Mouse (Mus musculus): Measurements from ENCODE around the gene Trp53tg5. TPM values are rescaled to one million over a fixed set of nuclear protein-coding genes. Genes with fewer than 3 reads are reported as not detected.

Gene Trp53tg5
- polyA plus RNA-seq, 1 experiment from 2014 or later, result not detected

- Histone ChIP-seq H3K36me3 (ENCODE audit: control insufficient read depth, insufficient read depth, low read length) (no peaks in the 10 kb centered on the region), H3K9ac (ENCODE audit: low read depth, low read length) (no peak overlapping the region), H3K4me2 (replicated peaks; ENCODE audit: low read depth, low read length) (no peak overlapping the region), H3K27me3 (ENCODE audit: control insufficient read depth, insufficient read depth, low read length) (no peaks in the 10 kb centered on the region), H3K27ac (ENCODE audit: low read depth, low read length) (no peak overlapping the region), H3K4me3 (ENCODE audit: low read length) (no peak overlapping the region), H3K9me3 (ENCODE audit: control insufficient read depth, low read length) (no peaks in the 10 kb centered on the region), H3K4me1 (ENCODE audit: control insufficient read depth, insufficient read depth, low read length) (peaks cover 87% of the 10 kb centered on the region)
- ATAC-seq (ENCODE audit: low FRiP score, low TSS enrichment), result no peak
- WGBS, result 15% methylated on average over 3 of the region's 3 CpGs
These were observed 38.8 kb downstream of the Trp53tg5 start for GRCm38 (mm10) chr2:164434681-164435080.

GRCm38 (mm10) chr2:164433278-164433895 is 40.1 kb downstream of the Trp53tg5 start:
- peaks cover 77% of the 10 kb centered on the region for H3K4me1 ChIP-seq (ENCODE audit: control insufficient read depth, insufficient read depth, low read length)
- WGBS, result 66% methylated on average over 9 of the region's 9 CpGs
- 0 out of 2 replicates have a peak, but pooled peaks have one; percentile 6 for ATAC-seq (ENCODE audit: low FRiP score, low TSS enrichment)
- no peaks in the 10 kb centered on the region for H3K9me3 ChIP-seq (ENCODE audit: control insufficient read depth, low read length)
- no peak overlapping the region for H3K9ac ChIP-seq (ENCODE audit: low read depth, low read length)
- H3K27me3 ChIP-seq (ENCODE audit: control insufficient read depth, insufficient read depth, low read length), result no peaks in the 10 kb centered on the region
- H3K4me2 ChIP-seq (replicated peaks; ENCODE audit: low read depth, low read length), result peak overlapping the region; percentile 25; the same call in 1 of the 2 replicates
- H3K4me3 ChIP-seq (ENCODE audit: low read length), result no peak overlapping the region
- H3K27ac ChIP-seq (ENCODE audit: low read depth, low read length), result peak overlapping the region; percentile 80
- peaks cover 10% of the 10 kb centered on the region; the same call in 1 of the 2 replicates for H3K36me3 ChIP-seq (ENCODE audit: control insufficient read depth, insufficient read depth, low read length)

GRCm38 (mm10) chr2:164432541-164433191 is 40.9 kb downstream of the Trp53tg5 start:
- peak overlapping the region; percentile 80 for H3K27ac ChIP-seq (ENCODE audit: low read depth, low read length)
- no peak overlapping the region for H3K4me3 ChIP-seq (ENCODE audit: low read length)
- H3K9me3 ChIP-seq (ENCODE audit: control insufficient read depth, low read length), result no peaks in the 10 kb centered on the region
- peak overlapping the region; percentile 25 for H3K4me2 ChIP-seq (replicated peaks; ENCODE audit: low read depth, low read length)
- H3K9ac ChIP-seq (ENCODE audit: low read depth, low read length), result no peak overlapping the region; the same call in 1 of the 2 replicates
- no peaks in the 10 kb centered on the region for H3K27me3 ChIP-seq (ENCODE audit: control insufficient read depth, insufficient read depth, low read length)
- H3K36me3 ChIP-seq (ENCODE audit: control insufficient read depth, insufficient read depth, low read length), result peaks cover 15% of the 10 kb centered on the region; the same call in 1 of the 2 replicates
- ATAC-seq (ENCODE audit: low FRiP score, low TSS enrichment), result peak; percentile 11
- 16% methylated on average over 22 of the region's 22 CpGs for WGBS
- H3K4me1 ChIP-seq (ENCODE audit: control insufficient read depth, insufficient read depth, low read length), result peaks cover 70% of the 10 kb centered on the region

- Histone ChIP-seq H3K36me3 (ENCODE audit: control insufficient read depth, insufficient read depth, low read length) (peaks cover 23% of the 10 kb centered on the region; the same call in 1 of the 2 replicates), H3K4me3 (ENCODE audit: low read length) (no peak overlapping the region; the same call in 1 of the 2 replicates), H3K4me1 (ENCODE audit: control insufficient read depth, insufficient read depth, low read length) (peaks cover 64% of the 10 kb centered on the region), H3K9me3 (ENCODE audit: control insufficient read depth, low read length) (no peaks in the 10 kb centered on the region), H3K27ac (ENCODE audit: low read depth, low read length) (peak overlapping the region; percentile 80), H3K4me2 (replicated peaks; ENCODE audit: low read depth, low read length) (peak overlapping the region; percentile 25), H3K27me3 (ENCODE audit: control insufficient read depth, insufficient read depth, low read length) (no peaks in the 10 kb centered on the region), H3K9ac (ENCODE audit: low read depth, low read length) (peak overlapping the region; percentile 14; the same call in 1 of the 2 replicates)
- no peak for ATAC-seq (ENCODE audit: low FRiP score, low TSS enrichment)
- WGBS, result 45% methylated on average over 9 of the region's 9 CpGs
These were observed 41.7 kb downstream of the Trp53tg5 start for GRCm38 (mm10) chr2:164431676-164432465.

- Histone ChIP-seq H3K27ac (ENCODE audit: low read depth, low read length) (no peak overlapping the region; the same call in 1 of the 2 replicates), H3K9ac (ENCODE audit: low read depth, low read length) (no peak overlapping the region), H3K4me3 (ENCODE audit: low read length) (no peak overlapping the region), H3K4me2 (replicated peaks; ENCODE audit: low read depth, low read length) (no peak overlapping the region), H3K9me3 (ENCODE audit: control insufficient read depth, low read length) (no peaks in the 10 kb centered on the region), H3K36me3 (ENCODE audit: control insufficient read depth, insufficient read depth, low read length) (peaks cover 24% of the 10 kb centered on the region; the same call in 1 of the 2 replicates), H3K4me1 (ENCODE audit: control insufficient read depth, insufficient read depth, low read length) (peaks cover 53% of the 10 kb centered on the region), H3K27me3 (ENCODE audit: control insufficient read depth, insufficient read depth, low read length) (no peaks in the 10 kb centered on the region)
- WGBS, result 9% methylated on average over 7 of the region's 7 CpGs
- 0 out of 2 replicates have a peak, but pooled peaks have one; percentile 44 for ATAC-seq (ENCODE audit: low FRiP score, low TSS enrichment)
These were observed 42.8 kb downstream of the Trp53tg5 start for GRCm38 (mm10) chr2:164430697-164431096.

DNA sequence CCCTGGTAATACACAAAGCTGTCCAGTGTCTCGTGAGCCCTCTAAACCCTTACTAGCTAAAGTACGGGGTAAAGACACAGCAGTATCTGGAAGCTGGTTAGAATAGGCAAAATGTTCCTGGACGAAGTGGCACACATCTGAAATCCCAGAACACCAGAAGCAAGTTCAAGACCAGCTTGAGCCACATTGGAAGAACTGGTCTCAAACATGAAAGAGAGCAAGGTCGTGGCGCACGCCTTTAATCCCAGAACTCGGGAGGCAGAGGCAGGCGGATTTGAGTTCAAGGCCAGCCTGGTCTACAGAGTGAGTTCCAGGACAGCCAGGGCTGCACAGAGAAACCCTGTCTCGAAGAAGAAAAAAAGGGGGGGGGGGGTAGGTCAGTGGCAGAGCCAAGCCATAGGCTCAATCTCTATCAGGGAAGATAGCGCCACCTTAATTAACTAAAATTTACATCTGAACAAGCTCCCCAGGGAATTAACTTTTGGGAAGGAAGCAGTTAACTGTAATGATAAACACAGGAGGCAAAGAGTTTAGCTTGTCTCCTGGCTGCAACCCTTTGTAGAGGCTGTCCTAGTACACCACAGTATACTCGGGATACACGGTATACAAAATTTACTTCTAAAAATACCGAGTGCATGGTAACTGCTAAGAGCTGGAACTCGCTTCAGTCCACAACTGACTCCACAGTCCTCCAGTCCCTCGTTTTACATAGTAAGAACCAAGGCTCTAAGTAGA is 43.5 kb downstream of the Trp53tg5 start:
- ATAC-seq (ENCODE audit: low FRiP score, low TSS enrichment), result no peak
- Histone ChIP-seq H3K9ac (ENCODE audit: low read depth, low read length) (no peak overlapping the region), H3K9me3 (ENCODE audit: control insufficient read depth, low read length) (no peaks in the 10 kb centered on the region), H3K4me2 (replicated peaks; ENCODE audit: low read depth, low read length) (no peak overlapping the region), H3K27me3 (ENCODE audit: control insufficient read depth, insufficient read depth, low read length) (no peaks in the 10 kb centered on the region), H3K27ac (ENCODE audit: low read depth, low read length) (no peak overlapping the region; the same call in 1 of the 2 replicates), H3K4me1 (ENCODE audit: control insufficient read depth, insufficient read depth, low read length) (peaks cover 47% of the 10 kb centered on the region), H3K36me3 (ENCODE audit: control insufficient read depth, insufficient read depth, low read length) (peaks cover 24% of the 10 kb centered on the region; the same call in 1 of the 2 replicates), H3K4me3 (ENCODE audit: low read length) (no peak overlapping the region)
- 51% methylated on average over 15 of the region's 15 CpGs for WGBS

DNA sequence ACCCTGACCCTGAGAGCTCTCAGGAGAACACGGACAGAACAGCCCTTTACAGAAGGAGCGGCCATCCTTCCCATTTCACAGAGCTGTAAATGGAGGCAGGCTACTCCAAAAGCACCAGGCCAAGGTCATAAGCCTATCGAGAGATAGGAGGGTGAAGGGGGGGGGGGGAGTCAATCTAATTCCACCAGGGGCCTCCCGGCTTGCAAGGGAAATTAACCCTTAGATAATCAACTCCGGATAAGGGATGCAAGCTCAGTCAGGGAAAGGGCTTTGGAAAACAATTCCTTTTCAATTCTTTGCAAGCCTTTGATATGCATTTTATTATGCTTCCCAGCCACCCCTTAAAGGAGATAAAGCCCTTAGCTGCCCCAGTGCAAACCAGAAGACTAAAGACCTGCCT is 45.1 kb downstream of the Trp53tg5 start:
- H3K27me3 ChIP-seq (ENCODE audit: control insufficient read depth, insufficient read depth, low read length), result no peaks in the 10 kb centered on the region
- 30% methylated on average over 5 of the region's 5 CpGs for WGBS
- no peaks in the 10 kb centered on the region for H3K9me3 ChIP-seq (ENCODE audit: control insufficient read depth, low read length)
- no peak for ATAC-seq (ENCODE audit: low FRiP score, low TSS enrichment)
- H3K4me1 ChIP-seq (ENCODE audit: control insufficient read depth, insufficient read depth, low read length), result peaks cover 31% of the 10 kb centered on the region
- H3K4me2 ChIP-seq (replicated peaks; ENCODE audit: low read depth, low read length), result no peak overlapping the region
- no peak overlapping the region for H3K27ac ChIP-seq (ENCODE audit: low read depth, low read length)
- H3K9ac ChIP-seq (ENCODE audit: low read depth, low read length), result no peak overlapping the region
- H3K36me3 ChIP-seq (ENCODE audit: control insufficient read depth, insufficient read depth, low read length), result peaks cover 35% of the 10 kb centered on the region; the same call in 1 of the 2 replicates
- no peak overlapping the region for H3K4me3 ChIP-seq (ENCODE audit: low read length)

- Histone ChIP-seq H3K4me1 (ENCODE audit: control insufficient read depth, insufficient read depth, low read length) (peaks cover 16% of the 10 kb centered on the region), H3K9ac (ENCODE audit: low read depth, low read length) (no peak overlapping the region), H3K27me3 (ENCODE audit: control insufficient read depth, insufficient read depth, low read length) (no peaks in the 10 kb centered on the region), H3K36me3 (ENCODE audit: control insufficient read depth, insufficient read depth, low read length) (peaks cover 35% of the 10 kb centered on the region; the same call in 1 of the 2 replicates), H3K27ac (ENCODE audit: low read depth, low read length) (no peak overlapping the region), H3K9me3 (ENCODE audit: control insufficient read depth, low read length) (no peaks in the 10 kb centered on the region), H3K4me3 (ENCODE audit: low read length) (no peak overlapping the region), H3K4me2 (replicated peaks; ENCODE audit: low read depth, low read length) (no peak overlapping the region)
- ATAC-seq (ENCODE audit: low FRiP score, low TSS enrichment), result no peak
- WGBS, result 74% methylated on average over 5 of the region's 5 CpGs
These were observed 46.6 kb downstream of the Trp53tg5 start for GRCm38 (mm10) chr2:164426952-164427351.
